Mouse (Mus musculus) neural tube, embryonic 10.5 days (tissue): Measurements from ENCODE around the gene Prok1.

Experiments
- DNase-seq: peaks from one replicate; pipeline ENCODE4 v3.0.0-alpha.2; 2017; ENCODE audit warnings: low spot score; ENCODE audit errors: extremely low spot score

Gene Prok1

DNA sequence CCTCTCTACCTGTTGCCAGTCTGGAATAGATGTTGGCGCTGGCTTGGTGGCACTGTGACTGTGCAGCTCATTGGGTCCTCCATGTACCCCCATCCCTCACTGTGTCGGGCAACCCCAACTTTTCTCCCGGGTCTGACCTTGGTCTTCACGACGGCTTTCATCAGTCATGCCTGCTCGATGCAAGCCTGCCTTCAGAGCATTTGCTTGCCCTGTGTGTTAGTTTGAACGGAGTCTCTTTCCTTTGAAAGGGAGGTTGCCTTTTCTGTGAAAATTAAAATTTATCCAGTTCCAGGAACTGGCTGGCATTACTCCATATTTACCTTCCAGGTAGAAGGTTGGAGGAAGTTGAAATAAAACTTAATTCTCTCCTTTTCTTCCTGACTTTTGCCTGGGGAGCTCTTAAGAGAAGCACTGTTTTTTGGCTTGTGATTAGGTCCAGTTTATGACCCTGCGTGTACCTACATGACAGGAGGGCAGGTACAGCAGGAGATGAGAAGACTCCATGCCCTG, 981 bp downstream of the Prok1 start:
- DNase-seq: no peak

DNA sequence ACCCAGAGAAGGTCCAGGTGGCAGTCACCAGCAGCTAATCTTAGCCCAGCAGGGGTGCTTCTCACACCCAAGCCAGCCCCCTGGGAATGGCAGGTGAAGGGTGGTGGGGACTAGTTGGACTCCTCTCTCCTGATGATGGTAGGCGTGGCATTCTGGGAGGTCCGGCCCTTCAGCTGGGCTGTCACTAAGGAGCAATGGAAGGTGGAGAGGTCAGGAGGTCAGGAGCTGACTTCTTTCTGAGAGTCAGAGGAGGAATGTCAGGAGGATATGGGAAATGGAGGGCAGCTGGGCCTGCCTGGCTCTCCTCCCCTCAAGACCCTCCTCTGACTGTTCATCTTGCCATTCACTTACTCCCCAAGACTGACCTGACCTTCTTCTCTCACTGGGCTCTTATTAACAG, 1.5 kb downstream of the Prok1 start:
- no peak for DNase-seq

DNA sequence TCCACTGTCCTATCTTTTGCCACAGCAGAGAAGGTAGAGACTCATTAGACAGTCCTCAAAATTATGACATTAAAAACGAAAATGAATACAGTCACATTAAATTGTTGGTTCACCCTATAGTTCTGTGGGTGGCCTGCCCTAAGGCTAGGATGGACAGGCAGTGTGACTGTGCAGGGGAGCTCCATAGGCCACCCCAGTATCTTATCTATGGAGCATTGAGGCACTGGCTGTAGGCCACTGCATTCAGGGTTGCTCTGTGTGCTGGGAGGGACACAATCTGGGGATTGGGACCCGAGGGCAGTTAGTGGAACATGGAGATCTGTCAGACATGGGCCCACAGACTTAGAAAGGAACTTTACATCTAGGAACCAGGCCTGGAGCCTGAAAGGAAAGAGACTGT, 5.6 kb downstream of the Prok1 start:
- no peak for DNase-seq

DNA sequence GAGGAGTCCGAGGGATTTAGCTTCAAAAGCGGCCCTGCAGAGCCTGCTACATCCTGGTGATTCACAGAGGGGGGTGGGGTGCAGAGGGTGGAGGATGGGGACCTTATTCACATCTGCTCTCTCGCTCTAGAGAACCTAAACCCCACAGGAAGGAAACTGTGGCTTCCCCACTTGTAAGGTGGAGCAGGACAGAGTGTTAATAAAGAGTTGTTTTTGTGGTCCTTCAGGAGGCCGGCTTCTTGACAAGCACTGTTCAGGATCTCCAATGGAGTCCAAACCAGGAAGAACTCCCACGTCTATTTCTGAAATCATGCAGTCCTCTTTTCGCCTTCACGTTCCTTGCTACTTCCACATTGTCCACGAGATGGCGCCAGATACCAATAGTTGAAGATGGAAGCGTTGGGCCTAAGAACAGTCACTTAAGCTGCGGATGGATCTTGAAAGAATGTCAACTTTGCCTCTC, 6.1 kb downstream of the Prok1 start:
- DNase-seq: peak; percentile 85

GRCm38 (mm10) chr3:107231202-107231601, 8.3 kb downstream of the Prok1 start:
- no peak for DNase-seq

- DNase-seq: no peak
Observed at GRCm38 (mm10) chr3:107230527-107230926, 9.0 kb downstream of the Prok1 start, which contains the start of gene A630076J17Rik. Gene A630076J17Rik, plus strand, starts transcription at chr3:107230614.

DNA sequence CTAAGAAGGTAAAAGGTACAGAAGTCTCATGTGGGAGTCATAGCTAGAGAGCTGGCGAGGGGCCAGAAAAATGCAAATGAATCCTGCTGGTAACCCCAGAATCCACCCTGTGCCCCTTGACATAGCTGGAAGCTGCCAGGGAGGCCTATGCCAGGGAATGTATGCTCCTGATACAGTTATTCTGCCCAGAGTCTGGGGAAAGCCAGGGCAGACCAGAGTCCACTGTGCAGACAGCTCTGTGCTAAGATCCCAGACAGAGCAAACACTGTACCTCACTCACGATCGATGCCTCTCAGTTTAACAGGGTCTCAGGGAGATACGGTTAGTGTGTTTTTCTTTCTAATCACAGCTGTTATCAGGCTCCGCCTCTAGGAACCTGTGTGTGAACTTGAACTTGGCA, 9.7 kb downstream of the Prok1 start:
- DNase-seq: no peak

DNA sequence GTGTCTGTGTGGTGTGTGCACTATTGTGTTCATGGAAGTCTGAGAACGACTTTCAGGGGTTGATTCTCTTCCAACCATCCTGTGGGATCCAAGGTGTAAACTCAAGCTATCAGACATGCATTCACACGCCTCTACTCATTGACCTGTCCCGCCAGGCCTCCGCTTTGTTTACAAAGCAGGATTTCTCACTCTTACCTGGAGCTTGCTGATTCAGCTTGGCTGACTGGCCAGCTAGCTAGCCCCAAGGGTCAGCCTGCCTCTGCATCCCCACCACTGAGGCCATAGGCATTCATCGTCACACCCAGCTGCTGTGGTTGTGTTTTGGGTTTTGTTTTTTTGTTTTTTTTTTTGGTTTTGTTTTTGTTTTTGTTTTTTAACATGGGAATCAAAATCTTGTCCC, 10.3 kb downstream of the Prok1 start:
- DNase-seq: no peak

DNA sequence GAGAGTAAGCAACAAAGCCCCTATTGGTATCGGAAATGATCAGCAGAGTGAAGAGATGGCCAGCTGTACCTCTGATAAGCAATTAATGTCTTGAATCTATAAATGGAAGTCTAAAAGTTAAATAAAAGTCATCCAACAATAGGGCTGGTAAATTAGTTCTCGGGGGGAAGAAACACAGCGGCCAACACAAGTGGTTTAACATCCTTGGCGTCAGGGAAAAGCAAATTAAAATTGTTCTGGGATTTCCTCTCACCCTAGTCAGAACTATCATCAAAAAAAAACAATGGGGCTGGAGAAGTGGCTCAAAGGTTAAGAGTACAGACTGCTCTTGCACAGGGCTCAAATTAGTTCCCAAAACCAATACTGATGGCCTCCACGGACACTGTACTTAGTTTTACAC, 13.7 kb downstream of the Prok1 start:
- DNase-seq: no peak

DNA sequence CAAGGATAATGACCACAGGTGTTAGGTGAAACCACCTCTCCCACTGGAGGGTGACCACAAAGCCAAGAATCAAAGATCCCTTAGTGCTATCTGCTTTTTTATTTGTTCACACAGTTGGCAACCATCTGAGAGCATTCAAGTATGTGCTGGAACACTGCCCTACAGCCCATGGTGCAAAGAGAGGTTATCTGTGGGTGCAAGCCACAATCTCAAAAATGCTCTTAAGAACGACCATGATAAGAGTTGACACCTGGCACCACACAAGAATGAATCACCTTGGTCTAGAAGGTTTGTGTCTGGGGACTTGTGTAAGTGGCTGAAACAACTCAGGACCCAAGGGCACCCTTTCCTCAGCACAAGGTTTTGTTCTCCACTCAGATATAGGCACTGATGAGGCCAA, 16.3 kb downstream of the Prok1 start:
- DNase-seq: no peak

- DNase-seq: no peak
Observed at GRCm38 (mm10) chr3:107221608-107222007, 17.9 kb downstream of the Prok1 start, which contains the start of gene Cym. Gene Cym, minus strand, starts transcription at chr3:107221732.

GRCm38 (mm10) chr3:107218572-107218971, 20.9 kb downstream of the Prok1 start:
- no peak for DNase-seq

GRCm38 (mm10) chr3:107217101-107217480, 22.4 kb downstream of the Prok1 start:
- DNase-seq: no peak

DNA sequence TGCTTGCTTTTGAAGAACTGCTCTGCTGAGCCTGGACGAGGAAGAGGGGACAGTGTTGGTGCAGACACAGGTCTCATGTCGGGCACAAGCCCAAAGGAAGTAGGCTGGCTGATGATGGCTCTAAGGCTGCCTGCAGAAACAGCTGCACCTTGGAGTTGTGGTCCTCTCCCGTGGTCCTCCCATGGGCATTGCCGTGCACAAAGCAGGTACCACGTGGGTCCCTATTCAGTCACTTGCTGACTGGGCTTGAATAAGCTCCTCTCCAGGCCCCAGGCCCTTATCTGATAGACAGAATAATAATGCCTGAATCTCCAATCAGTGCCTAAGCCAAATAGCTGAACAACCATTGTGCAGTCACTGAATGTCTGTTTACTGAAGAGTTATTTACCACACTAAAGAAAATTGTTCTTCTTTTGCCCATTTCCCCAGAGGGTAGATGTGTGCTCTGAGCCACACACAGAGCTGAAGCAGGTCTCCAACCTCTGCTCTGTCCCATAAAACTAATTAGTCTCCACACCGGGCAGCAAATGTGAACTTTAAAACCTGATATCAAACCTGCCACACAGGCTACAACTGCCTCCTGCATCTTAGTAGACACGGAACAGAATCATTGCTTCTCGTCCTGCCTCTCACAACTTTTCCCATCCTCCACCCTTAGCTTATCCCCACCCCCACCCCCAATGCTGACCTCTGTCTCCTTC, 23.0 kb downstream of the Prok1 start:
- DNase-seq: no peak

DNA sequence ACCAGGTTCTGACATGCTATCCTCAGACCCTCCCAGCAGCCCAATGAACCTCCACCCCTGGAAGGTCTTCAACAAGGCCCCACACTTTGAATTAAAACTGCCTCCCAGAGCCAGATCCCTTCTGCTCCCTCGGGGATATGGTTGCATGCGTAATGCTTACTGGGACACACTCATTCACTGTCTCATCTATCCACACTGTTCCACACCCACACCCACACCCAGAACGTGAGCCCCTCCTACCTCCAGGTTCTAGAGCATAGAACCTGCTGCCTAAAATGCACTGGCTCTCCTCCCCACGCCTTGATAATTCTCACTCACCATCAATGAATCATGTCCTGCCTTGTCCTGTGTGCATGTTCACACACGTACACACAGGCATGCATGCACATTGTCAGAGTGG, 24.9 kb downstream of the Prok1 start:
- no peak for DNase-seq

GRCm38 (mm10) chr3:107207625-107208253, 31.8 kb downstream of the Prok1 start:
- no peak for DNase-seq

- no peak for DNase-seq
Observed at GRCm38 (mm10) chr3:107206490-107207150, 32.9 kb downstream of the Prok1 start.

DNA sequence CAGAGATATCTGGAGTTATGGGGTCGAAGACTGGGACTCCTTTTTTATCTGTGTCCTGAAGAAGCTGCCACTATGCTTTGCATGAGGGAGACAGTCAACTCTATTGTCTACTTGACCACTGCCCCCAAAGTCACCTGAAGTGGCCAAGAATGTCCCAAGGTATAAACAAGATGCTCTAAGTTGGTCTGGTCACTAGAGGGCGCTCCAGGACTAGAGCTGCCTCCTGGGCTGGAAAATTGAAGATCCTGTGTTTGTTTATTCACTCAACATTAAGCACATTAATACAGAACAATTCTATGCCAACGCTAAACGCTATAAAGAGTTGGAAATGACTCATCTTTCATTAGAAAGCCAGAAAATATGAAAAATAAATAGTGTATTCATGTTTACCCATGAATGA, 33.5 kb downstream of the Prok1 start:
- DNase-seq: peak; percentile 72

GRCm38 (mm10) chr3:107205170-107205569, 34.3 kb downstream of the Prok1 start:
- DNase-seq: no peak

- no peak for DNase-seq
Observed at GRCm38 (mm10) chr3:107204413-107204812, 35.1 kb downstream of the Prok1 start.

DNA sequence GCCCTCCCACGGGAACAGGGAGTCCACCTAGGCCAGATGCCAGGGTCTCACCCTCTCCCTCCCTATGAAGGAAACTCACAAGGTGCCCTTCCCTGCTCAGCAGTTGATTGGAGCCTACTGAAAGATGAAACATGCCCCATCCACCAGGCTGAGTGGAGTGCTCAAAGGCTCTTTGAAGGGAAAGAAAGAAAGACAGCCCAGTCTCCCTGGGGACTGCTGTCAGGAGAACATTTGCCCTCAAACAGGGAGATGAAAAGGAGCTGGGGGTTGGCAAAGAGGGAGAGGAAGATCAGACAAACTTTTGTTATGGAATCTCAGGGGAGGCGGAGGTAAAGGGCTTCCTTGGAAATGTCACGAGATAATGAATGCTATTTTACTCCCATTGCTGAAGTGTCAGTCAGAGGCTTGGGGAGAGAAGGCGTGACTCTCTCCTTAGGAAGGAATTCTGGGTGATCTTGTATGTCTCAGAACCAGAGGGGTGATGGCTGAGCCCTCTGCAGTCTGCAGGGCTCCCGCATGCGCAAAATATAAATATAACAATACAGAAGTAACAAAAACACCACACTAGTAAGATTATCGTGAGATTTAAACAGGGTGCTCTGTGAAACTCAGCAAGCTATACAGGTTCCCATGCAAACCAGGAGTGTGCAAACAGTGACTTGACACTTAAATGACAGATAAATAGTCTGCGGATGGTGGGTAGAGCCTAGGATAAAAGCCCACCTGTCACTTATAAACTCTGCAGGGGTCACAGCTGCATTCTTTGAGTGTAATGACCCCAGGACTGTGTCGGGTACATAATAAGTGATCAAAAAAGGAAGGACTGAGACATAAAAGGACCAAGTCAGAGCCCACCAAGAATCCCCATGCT, 38.0 kb downstream of the Prok1 start:
- DNase-seq: no peak
